Mouse (Mus musculus) pancreas, adult 10 weeks (tissue): ENCODE results near the gene Cdca5. TPM values are rescaled to one million over a fixed set of nuclear protein-coding genes. Genes with fewer than 3 reads are reported as not detected.

ENCODE experiments used
- polyA plus RNA-seq: library from polyadenylated mRNA; stranded (reverse); fragments of 350-450 nt; fragmentation: Illumina TruSeq; extraction: RNeasy Lipid Tissue Mini Kit (QIAGEN cat#74804); gene quantifications from one replicate; pipeline ENCODE4 v1.2.3, GENCODE M21; 2015; ENCODE audit warnings: low read depth, low replicate concordance; ENCODE audit not compliant: insufficient read depth

Cdca5 gene
- not detected for polyA plus RNA-seq

DNA sequence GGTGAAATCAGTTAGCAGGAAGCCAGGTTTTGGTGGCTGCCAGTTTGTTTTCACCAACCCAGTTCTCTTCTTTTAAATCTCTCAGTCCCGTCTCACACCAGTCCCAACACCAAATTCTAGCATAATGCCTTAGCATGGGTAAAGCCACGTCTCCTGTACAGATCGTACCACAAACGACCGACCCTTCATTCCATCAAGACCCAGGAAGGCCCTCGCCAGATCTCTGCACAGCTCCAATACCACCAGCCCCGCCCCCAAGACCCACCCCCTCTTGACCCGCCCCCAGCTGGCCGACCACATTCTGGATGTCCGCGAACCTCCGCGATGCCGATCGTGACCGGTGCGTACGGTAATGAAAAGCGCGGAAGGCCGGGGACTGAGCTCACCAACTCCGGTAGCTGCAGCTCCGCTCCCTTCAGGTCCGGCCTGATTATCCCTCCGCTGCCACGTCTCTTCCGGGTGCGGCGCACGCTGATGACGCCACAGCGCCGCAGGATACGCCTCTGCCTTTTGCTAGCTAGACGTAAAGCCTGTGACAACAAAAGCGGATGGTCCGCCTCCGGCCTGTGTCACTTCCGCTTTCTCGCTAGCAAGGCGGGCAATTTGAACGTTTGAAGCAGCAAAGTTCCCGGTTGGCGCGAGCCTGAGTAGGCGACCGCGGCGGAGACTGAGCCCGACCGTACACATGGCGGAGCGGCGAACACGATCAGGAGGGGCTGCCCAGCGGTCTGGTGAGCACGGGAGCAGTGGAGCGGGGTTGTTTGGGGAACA, at the start of gene Cdca5, which contains the start of gene Zfpl1:
TSS of gene Cdca5 (plus strand) at position 506 of the 771 bp plus-strand sequence.
TSS of gene Zfpl1 (minus strand) at position 479 of the 771 bp plus-strand sequence.

DNA sequence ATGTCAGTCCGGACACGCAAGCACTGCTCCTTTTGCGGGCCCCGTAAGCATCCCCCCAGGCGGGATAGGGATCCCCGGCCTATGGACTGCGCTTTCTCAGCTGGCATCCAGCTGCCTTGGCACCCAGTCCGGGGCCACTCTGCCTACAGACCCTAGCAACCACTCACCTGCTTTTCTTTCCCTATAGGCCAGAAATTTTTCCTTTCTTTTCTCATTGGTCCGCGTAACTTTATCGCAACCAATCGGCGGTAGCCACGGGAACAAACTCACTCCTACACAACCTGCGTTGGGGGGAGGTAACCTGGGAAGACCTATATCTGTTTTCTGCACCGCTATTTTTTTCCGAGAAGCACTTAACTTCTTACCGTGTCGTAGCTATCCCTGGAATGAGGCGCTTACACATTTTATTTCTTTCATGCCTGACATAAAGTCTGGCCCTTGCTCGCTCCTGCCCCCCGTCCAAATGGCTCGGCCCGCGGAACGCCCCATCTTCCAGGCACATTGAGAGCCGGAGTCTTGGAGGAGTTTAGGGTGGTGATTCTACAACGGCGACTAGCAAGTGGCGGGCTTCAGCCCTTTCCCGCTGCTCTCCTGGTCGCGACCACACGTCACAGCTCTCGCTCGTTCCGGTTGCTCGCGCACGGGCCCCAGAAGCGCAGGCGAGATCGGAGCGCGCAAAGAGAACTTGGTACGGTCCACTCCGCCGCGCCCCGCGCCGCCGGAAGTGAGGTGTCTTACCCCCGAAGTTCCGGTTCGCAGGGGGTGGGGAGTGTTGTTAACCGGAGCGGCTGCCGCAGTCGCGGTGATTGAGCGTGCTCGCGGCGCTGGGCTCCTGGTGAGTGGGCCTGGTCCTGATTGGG, 38.3 kb upstream of the Cdca5 start, which contains the start of gene Syvn1:
TSS of gene Syvn1 (plus strand) at position 283 of the 860 bp plus-strand sequence.

DNA sequence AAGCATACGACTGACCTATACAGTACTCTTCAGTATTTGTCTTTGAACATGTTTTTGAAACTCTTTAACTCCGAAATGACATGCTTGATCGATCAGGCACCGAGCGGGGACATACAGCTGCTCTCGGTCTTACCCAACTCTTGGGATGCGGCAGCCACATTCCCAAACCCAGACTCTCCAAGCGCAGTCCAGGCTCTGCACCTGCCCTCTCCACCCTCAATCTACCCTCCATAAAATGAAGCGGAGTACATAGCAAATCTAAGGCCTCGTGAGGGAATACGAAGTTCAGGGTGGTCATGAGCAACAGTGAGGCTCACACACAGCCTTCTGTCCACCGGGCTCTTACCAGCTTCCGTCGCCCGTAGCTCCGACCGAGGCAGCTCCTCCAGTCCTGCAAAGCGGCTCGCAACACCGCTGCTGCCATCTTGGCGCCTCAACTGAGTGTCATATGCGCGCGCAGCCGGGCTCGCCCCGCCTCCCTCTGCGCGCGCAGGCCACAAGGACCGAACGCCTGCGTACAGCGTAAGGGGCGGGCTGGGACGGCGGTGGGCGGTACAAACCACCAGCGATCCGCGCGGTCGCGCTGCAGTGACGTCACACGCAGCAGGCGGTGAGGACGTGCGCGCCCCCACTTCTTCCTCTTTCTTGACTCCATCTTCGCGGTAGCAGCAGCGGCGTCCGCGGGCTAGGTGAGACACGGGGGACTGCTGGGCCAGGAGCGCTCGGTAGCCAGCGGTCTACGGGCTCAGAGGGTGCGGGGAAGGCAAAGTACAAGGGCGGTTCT, 27.3 kb upstream of the Cdca5 start, which contains the start of the genes Mrpl49 and Fau:
TSS of gene Mrpl49 (minus strand) at position 473 of the 784 bp plus-strand sequence.
TSS of gene Fau (plus strand) at position 532 of the 784 bp plus-strand sequence.

DNA sequence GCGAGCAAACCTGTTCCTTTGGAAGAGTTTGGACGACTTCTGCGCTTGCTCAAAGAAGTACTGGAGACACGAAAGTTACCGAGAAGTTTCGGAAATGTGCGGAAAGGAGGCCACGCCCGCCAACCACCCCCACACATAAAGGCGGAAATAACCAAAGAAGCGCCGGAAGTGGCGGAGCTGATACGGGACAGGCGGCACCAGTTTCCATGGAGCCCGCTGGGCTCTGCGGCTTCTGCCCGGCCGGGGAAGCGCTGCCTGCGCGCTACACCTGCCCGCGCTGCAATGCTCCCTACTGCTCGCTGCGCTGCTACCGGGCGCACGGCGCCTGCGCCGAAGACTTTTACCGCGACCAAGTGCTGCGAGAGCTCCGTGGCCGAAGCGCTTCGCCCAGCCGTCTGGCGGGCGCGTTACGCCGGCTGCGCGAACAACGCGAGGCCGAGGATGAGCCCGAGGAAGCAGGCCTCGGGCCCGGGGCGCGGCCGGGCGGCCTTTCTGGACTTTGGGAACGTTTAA, 23.7 kb upstream of the Cdca5 start, which contains the start of gene Znhit2:
TSS of gene Znhit2 (plus strand) at position 172 of the 513 bp plus-strand sequence.

DNA sequence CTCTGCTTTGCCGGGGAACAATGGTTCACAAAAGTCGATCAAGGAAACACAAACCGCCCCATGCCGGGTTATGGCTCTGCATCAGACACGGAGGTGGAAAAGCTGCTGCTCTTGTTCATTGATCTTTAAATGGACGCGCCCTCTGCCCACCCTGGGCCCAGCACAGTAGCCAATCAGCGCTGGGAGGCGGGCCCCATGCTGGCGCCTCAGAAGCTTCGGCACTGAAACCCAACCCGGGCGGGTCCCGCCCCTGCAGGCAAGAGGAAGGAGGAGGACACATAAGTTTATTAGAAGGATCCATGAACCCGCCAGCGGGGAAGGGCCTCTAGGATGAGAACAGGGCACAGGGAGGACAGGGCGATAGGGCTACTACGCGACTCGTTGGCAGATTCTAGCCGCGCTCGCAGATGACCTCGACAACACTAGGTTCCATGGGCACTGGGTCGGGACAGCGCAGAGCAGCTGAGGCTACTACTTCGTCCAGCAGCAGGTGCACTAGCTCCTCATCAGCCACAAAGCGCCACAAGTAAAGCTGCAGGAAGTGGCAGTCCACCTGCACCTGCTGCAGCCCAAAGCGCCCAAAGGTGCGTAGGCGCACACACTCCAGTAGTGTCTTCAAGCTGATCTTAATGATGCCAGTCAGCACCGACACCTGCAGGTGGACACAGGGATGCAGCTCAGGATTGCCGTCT, 16.9 kb upstream of the Cdca5 start, which contains the start of gene Tm7sf2:
TSS of gene Tm7sf2 (minus strand) at position 650 of the 692 bp plus-strand sequence.

DNA sequence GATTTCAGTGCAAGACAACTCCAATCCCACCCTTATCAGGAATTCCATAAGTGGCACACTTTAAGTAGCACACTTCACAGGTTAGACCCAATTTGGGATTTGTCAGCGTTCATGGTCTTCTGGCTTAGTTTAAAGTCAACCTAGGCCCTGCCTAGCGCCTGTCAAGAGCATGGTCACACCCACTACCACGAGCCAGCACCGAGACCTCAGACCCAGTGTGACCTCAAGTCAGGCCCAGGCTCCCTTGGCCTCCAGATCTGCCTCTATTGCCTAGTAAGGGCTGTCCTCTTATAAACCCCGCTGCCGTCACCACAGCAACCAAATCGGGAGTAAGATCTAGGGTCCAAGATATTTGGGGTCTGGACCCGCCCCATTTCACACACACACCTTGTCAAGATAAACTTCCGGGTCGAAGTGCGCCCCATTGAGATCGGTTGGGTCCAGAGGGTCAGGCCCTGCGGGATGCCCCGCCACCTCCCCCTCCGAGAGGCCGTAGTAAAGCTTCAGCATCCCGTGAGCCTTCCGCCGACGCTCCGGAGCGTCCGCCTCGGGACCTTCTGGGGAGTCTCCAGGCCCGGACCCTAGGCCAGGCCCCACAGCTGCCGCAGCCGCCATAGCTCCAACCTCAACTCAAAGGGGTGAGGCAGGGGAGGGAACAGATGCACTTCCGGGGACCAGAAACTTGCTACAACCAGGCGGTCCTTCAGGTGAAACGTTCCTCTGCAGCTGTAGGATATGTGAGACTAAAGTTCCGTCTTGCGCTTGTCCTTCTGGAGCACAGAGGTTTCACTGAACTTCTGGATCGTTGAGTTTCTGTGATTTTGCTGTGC, 8.0 kb upstream of the Cdca5 start, which contains the start of gene Vps51:
TSS of gene Vps51 (minus strand) at position 668 of the 830 bp plus-strand sequence.

DNA sequence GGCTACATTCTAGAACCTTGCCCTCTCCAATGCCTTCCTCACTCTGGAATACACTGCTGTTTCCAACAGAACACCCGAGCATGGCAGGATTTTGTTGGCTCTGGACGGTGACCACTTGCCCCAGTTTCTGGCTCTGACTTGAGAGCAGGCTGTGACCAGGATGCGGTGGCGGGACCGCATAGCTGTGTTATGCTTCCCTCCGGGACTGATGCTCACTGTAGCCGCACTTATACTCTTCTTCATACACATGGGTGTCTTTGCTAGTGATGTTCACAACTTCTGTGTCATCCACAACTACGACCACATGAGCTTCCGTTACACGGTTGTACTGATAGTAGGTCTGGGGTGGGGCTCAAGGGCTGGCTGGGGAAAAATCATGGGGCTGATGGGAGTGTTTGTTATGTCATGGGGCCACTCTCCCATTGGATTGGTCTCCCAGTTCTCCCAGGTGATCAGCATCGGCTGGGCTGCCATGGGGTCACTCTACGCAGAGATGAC, 4.8 kb upstream of the Cdca5 start, which contains the start of gene Tmem262:
TSS of gene Tmem262 (plus strand) at position 51 of the 498 bp plus-strand sequence.

DNA sequence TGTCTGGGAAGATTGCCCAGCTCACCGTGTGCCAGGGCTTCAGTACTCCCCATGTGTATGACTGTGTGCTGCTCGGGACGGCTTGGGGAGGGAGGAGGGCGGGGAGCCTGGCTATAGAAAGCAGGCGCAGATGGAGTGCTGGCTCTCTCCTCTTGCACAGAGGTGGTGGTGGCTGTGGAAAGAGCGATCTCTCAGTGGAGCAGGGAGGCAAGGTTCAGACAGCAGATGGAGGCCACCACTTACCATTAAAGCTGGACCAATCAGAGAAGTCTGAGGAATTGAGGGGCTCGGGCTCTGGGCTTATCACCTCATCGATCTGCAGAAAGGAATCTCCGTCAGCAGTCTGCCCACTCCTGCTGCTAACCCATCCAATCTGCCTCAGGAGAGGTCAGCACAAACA, 2.6 kb upstream of the Cdca5 start, which contains the start of gene Gm28374:
TSS of gene Gm28374 (minus strand) at position 101 of the 400 bp plus-strand sequence.

DNA sequence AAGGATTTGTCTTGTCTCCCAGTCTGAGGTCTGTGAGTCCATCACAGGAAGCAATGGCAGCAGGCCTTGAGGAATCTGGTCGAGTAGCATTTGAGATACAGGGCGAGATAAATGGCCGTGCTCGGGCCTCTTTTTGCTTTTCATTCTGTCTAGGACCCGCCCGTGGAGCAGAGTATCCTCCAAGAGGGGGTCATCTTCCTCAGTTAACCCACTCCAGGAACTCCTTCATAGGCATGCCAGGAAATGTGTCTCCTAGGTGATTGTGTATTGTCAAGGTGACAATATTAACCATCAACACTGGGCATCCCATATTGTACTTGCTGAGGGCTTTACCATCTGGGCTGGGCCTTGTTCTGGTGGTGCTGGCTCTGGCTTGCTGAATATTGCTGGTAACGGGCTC, 9.3 kb downstream of the Cdca5 start, which contains the start of gene AC131692.1:
TSS of gene AC131692.1 (plus strand) at position 301 of the 400 bp plus-strand sequence.

DNA sequence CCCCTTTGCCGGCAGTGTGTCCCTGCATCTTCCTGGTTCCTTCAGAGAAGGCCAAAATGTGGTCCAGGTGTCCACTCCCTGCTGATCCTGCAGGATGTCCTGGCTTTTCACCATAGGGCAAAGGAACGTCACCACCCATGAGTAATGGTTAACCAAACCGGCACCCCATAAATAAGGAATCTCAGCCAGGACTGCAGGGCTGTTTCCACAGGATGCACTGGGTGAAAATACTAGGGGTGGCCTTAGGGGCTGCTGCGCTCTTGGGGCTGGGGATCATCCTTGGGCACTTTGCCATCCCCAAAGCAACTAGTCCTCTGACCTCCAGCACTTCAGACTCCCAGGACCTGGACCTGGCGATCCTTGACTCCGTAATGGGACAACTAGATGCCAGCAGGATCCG, 20.8 kb downstream of the Cdca5 start, which contains the start of gene Naaladl1:
TSS of gene Naaladl1 (plus strand) at position 197 of the 400 bp plus-strand sequence.

DNA sequence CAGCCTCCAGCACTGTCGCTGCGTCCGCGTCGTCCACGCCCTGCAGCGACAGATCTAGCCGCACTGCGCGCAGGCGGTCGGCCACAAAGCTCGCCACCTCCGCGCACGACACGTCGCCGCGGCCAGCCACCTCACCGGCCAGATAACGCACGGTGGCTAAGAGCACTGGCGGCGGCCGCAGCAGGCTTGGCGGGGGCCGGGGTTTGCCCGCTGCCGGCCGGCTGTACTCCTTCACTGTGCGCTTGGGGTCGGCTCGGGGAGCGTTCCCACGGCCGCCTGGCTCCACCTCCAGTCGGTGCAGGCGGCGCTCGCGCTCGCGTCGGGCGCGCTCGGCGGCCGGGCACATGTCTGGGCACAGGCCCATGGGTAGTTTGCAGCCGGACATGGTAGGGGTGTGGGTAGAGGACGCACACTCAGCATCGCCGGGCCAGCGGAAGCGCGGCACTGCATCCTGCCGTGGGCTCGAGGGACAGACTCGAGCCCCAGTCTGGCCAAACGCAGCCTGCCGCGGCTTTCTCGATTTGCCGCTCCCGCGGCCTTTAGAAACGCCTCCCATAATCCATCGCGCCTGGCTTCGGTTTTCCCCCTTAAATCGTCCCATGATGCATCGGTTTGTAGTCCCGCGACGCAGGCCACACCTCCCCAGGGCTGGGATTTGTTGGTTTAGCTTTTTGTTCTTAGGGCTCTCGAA, 33.3 kb downstream of the Cdca5 start, which contains the start of gene Sac3d1:
TSS of gene Sac3d1 (minus strand) at position 665 of the 691 bp plus-strand sequence.

DNA sequence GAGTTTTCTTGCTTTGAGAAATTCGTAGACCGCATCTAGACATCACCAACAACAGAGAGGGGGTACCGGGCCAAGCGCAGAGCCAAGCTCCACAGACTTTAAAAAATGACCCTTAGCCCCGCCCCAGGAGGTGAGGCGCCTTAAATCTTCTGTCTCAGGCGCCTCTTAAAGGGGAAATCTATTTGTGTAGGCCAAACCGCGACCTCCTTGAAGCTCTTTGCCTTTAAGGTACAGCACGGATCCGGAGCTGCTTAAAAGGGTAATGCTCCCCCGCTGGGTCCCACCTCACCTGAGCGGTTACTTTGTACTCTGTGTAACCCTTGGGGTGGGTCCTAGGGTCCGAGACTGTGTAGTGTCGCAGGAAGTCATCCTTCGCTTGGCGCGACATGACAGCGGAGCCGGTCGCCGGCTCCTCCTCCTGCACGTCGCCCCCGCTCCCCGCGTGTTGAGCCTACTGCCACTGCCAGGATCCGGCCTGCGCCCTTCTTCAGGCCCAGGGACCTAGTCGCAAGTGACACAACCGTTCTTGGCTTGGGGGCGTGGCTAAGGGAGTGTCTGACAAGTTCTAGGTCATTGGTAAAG, 43.1 kb downstream of the Cdca5 start, which contains the start of gene Snx15:
TSS of gene Snx15 (minus strand) at position 545 of the 582 bp plus-strand sequence.

DNA sequence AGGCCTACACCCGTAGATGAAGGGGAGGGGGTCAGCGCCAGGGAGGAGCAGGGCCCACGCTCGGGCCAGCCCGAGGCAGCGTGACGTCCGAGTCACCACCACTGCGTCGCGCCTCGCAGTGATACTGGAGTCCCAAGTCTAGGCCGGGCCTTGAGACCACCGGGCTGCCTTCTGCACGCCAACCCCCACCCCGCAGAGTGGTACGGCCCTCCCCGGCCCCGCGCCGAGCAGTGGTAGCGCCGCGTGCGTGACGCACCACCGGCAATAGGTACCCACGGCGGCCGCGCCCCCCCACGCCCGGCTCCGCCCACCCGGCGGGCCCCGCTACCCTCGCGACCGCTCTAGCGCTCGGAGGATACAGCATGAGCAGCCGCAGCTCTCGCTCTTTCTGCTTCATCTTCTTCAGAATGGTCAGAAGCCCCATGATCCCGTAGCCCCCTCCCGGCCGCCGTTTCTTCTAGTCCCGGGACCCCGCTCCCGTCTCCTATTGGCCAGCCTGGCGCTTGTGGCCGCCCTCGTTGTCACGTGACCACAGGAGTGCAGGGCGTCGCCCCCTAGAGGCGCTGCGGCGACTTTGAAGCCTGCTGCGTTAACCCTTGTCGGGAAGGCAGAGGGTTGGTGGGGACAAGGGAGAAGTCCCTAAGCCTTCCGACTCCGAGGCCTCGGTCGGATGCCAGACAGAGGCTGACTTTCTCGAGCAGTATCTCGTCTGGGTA, 56.1 kb downstream of the Cdca5 start, which contains the start of gene Batf2:
TSS of gene Batf2 (plus strand) at position 306 of the 716 bp plus-strand sequence.

DNA sequence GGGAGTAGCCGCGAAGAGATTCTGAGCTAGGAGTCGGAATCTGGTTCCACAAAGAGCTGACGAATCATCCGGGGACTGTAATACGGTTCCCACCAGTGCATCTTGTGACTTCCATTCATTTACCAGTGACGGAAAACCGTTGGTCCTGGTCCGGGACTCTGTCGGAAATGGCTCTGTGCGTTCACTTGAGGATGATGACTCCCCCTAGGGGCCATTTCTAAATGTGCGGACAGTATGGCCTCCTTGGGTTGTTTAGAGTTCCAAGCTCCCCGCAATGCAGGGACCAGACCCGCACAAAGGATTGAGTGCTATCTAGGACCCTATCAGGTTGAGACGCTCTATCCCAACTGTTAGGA, 56.6 kb downstream of the Cdca5 start, which contains the start of gene Arl2:
TSS of gene Arl2 (minus strand) at position 155 of the 356 bp plus-strand sequence.

